Mouse (Mus musculus) G1E (cell line): Measurements from ENCODE around the gene Ski. TPM values are rescaled to one million over a fixed set of nuclear protein-coding genes. Genes with fewer than 3 reads are reported as not detected.

Source experiments
- ATAC-seq: 2 replicates; pipeline ENCODE4 v1.8.0; 2016; ENCODE audit warnings: mild to moderate bottlenecking; ENCODE audit not compliant: insufficient number of reproducible peaks, poor library complexity, low FRiP score, severe bottlenecking; ENCODE audit errors: extremely low read depth
- DNase-seq: peaks from one replicate; pipeline ENCODE4 v3.0.0; 2012; ENCODE audit warnings: low spot score
- H3K27me3 ChIP-seq: 2 replicates; pipeline ENCODE4 v1.6.1; 2012; ENCODE audit warnings: mild to moderate bottlenecking, low read length, inconsistent platforms; ENCODE audit not compliant: insufficient read depth
- H3K36me3 ChIP-seq: replicated peaks from 2 replicates; pipeline ENCODE3; 2012; ENCODE audit warnings: mild to moderate bottlenecking, inconsistent platforms
- H3K4me1 ChIP-seq: 2 replicates; pipeline ENCODE4 v1.6.1; 2012; ENCODE audit warnings: low read depth, low read length, inconsistent platforms, mixed read lengths; ENCODE audit not compliant: insufficient read depth
- H3K4me3 ChIP-seq: 2 replicates; pipeline ENCODE4 v1.5.1; 2012; ENCODE audit warnings: low read depth, mild to moderate bottlenecking, inconsistent platforms, low read length, moderate library complexity, mixed read lengths
- H3K9me3 ChIP-seq: replicated peaks from 2 replicates; pipeline ENCODE4 v1.6.1; 2012; ENCODE audit warnings: inconsistent platforms
- CTCF ChIP-seq: IDR thresholded peaks from 2 replicates; pipeline ENCODE4 v1.5.1; 2012; ENCODE audit warnings: low read depth, low read length, inconsistent platforms, mixed read lengths
- GATA1 ChIP-seq: IDR thresholded peaks from 2 replicates; pipeline ENCODE4 v1.6.1; 2012; ENCODE audit warnings: borderline replicate concordance, low read length, inconsistent platforms, mixed read lengths
- GATA2 ChIP-seq: IDR thresholded peaks from 2 replicates; pipeline ENCODE4 v1.6.1; 2012; ENCODE audit warnings: low read depth, low read length, inconsistent platforms, borderline replicate concordance
- POLR2AphosphoS5 ChIP-seq: IDR thresholded peaks from 2 replicates; pipeline ENCODE4 v1.6.1; 2012; ENCODE audit warnings: low read depth, low read length, inconsistent platforms; ENCODE audit not compliant: insufficient replicate concordance
- TAL1 ChIP-seq: conservative IDR thresholded peaks from 2 replicates; pipeline ENCODE4 v1.6.1; 2012; ENCODE audit warnings: low read depth, low read length, inconsistent platforms, mixed read lengths
- polyA plus RNA-seq: library from polyadenylated mRNA; stranded (reverse); fragments of >175 nt; gene quantifications from 2 replicates; pipeline ENCODE4 v1.2.3, GENCODE M21; 2012
- total RNA-seq, 2 experiments: library from RNA; stranded (forward) in 1 of 2; stranded (reverse) in 1 of 2; fragments of 200-1000 nt in 1 of 2; fragments of >200 nt in 1 of 2; fragmentation: Nextera tagmentation in 1 of 2; gene quantifications; 2 replicates each; pipeline ENCODE4 v1.2.3; 2014 to 2017

Ski gene
- total and polyA plus RNA-seq, 3 experiments = 16.9 to 58.4 (median 40.7) TPM

GRCm38 (mm10) chr4:155133658-155134417 lies 88.6 kb downstream of the Ski start:
- Histone ChIP-seq H3K27me3 (peaks cover 79% of the 10 kb centered on the region), H3K4me1 (peaks cover 25% of the 10 kb centered on the region), H3K9me3 (no peaks in the 10 kb centered on the region; the same call in 1 of the 2 replicates), H3K36me3 (no peaks in the 10 kb centered on the region), H3K4me3 (no peak overlapping the region)
- TF ChIP-seq POLR2AphosphoS5 = no peak
- no peak for TF ChIP-seq CTCF
- TF ChIP-seq TAL1 = no peak
- no peak for TF ChIP-seq GATA2
- no peak for TF ChIP-seq GATA1
- ATAC-seq (no peak), DNase-seq (no peak)

- H3K27me3 ChIP-seq = peaks cover 81% of the 10 kb centered on the region
- H3K4me3 ChIP-seq = no peak overlapping the region
- no peaks in the 10 kb centered on the region for H3K36me3 ChIP-seq
- peaks cover 31% of the 10 kb centered on the region for H3K4me1 ChIP-seq
- no peaks in the 10 kb centered on the region; the same call in 1 of the 2 replicates for H3K9me3 ChIP-seq
- no peak for ATAC-seq
- no peak for DNase-seq
- TF ChIP-seq POLR2AphosphoS5 (no peak), CTCF (no peak), TAL1 (no peak), GATA1 (no peak), GATA2 (no peak)
Measured at GRCm38 (mm10) chr4:155133188-155133587, 89.2 kb downstream of the Ski start.

GRCm38 (mm10) chr4:155130616-155131015 lies 91.8 kb downstream of the Ski start:
- H3K4me1 ChIP-seq = peaks cover 46% of the 10 kb centered on the region

GRCm38 (mm10) chr4:155129996-155130395 lies 92.4 kb downstream of the Ski start:
- Histone ChIP-seq H3K27me3 (peaks cover 61% of the 10 kb centered on the region), H3K9me3 (no peaks in the 10 kb centered on the region), H3K4me1 (peaks cover 47% of the 10 kb centered on the region), H3K4me3 (no peak overlapping the region), H3K36me3 (no peaks in the 10 kb centered on the region)
- ATAC-seq (no peak), DNase-seq (no peak)
- no peak for TF ChIP-seq GATA2
- no peak for TF ChIP-seq POLR2AphosphoS5
- TF ChIP-seq GATA1 = no peak
- no peak for TF ChIP-seq CTCF
- no peak for TF ChIP-seq TAL1

More at GRCm38 (mm10) chr4:155130616-155131015, 91.8 kb downstream of the Ski start:
- Histone ChIP-seq H3K27me3 (peaks cover 67% of the 10 kb centered on the region), H3K36me3 (no peaks in the 10 kb centered on the region), H3K4me3 (no peak overlapping the region), H3K9me3 (no peaks in the 10 kb centered on the region)
- TF ChIP-seq TAL1 (no peak), GATA1 (no peak), GATA2 (no peak), POLR2AphosphoS5 (no peak), CTCF (no peak)
- DNase-seq (no peak), ATAC-seq (no peak)

- peaks cover 55% of the 10 kb centered on the region for H3K27me3 ChIP-seq
- H3K4me3 ChIP-seq = no peak overlapping the region
- DNase-seq = no peak
- H3K36me3 ChIP-seq = peaks cover under 1% of the 10 kb centered on the region
- ATAC-seq = no peak
- peaks cover 49% of the 10 kb centered on the region for H3K4me1 ChIP-seq
- H3K9me3 ChIP-seq = no peaks in the 10 kb centered on the region
- no peak for TF ChIP-seq GATA1
- no peak for TF ChIP-seq POLR2AphosphoS5
- no peak for TF ChIP-seq TAL1
- TF ChIP-seq GATA2 = no peak
- 0 out of 2 replicates have a peak, but pooled peaks have one; percentile 15 for TF ChIP-seq CTCF
Measured at GRCm38 (mm10) chr4:155129132-155129917, 93.1 kb downstream of the Ski start.

GRCm38 (mm10) chr4:155128411-155128810 lies 94.0 kb downstream of the Ski start:
- DNase-seq = no peak
- Histone ChIP-seq H3K36me3 (peaks cover 2% of the 10 kb centered on the region), H3K4me3 (no peak overlapping the region), H3K4me1 (peaks cover 59% of the 10 kb centered on the region), H3K9me3 (peaks cover 3% of the 10 kb centered on the region), H3K27me3 (peaks cover 45% of the 10 kb centered on the region)
- TF ChIP-seq GATA2 (no peak), POLR2AphosphoS5 (no peak), GATA1 (no peak), CTCF (no peak), TAL1 (no peak)
- no peak for ATAC-seq
